21 mouse cellular contexts compared by ENCODE assay signal in genomic region chr11:63670477-63670876, GRCm38 (mm10).
DNase-seq lines count a peak whose midpoint lies in the region; ATAC-seq and TF ChIP-seq lines count a peak whose summit lies in the region.
"Had no signal": no experiment of that assay in that cellular context is flagged by ENCODE, and none has a peak within 500 bp of the region (broad histone marks: within the 10 kb centered on the region; RNA-seq: fewer than 3 reads in every experiment).

No protein-coding gene starts in this region.

- H3K27me3 ChIP-seq in limb, embryonic 14.5 days (ENCODE audit: control insufficient read depth, insufficient read depth, low read length): no peaks in the 10 kb centered on the region
- peaks cover under 1% of the 10 kb centered on the region; the same call in 1 of the 2 replicates for H3K27me3 ChIP-seq in limb, embryonic 10.5 days (ENCODE audit: low read depth, poor library complexity, severe bottlenecking)
- no peaks in the 10 kb centered on the region for H3K27me3 ChIP-seq in embryonic facial prominence, embryonic 14.5 days (replicated peaks; ENCODE audit: control insufficient read depth, insufficient read depth, low read length)
- H3K27me3 ChIP-seq: embryonic facial prominence, embryonic 15.5 days; forebrain, embryonic 13.5 days; forebrain, embryonic 15.5 days had no signal

- H3K9ac ChIP-seq in limb, embryonic 14.5 days (ENCODE audit: low read depth, low read length, severe bottlenecking): no peak overlapping the region
- H3K9ac ChIP-seq in embryonic facial prominence, embryonic 14.5 days (ENCODE audit: low read depth, low read length): no peak overlapping the region
- H3K9ac ChIP-seq: embryonic facial prominence, embryonic 12.5 days; embryonic facial prominence, embryonic 15.5 days; forebrain, embryonic 13.5 days; forebrain, embryonic 15.5 days; forebrain, postnatal 0 days had no signal

- peaks cover 4% of the 10 kb centered on the region for H3K4me1 ChIP-seq in limb, embryonic 14.5 days (ENCODE audit: control insufficient read depth, insufficient read depth, low read length)
- peaks cover 33% of the 10 kb centered on the region for H3K4me1 ChIP-seq in limb, embryonic 10.5 days
- H3K4me1 ChIP-seq in embryonic facial prominence, embryonic 14.5 days (ENCODE audit: control insufficient read depth, insufficient read depth, low read length): no peaks in the 10 kb centered on the region
- H3K4me1 ChIP-seq: forebrain, embryonic 13.5 days; forebrain, embryonic 15.5 days had no signal

- H3K4me2 ChIP-seq in limb, embryonic 14.5 days (replicated peaks; ENCODE audit: low read depth, low read length, severe bottlenecking): no peak overlapping the region
- no peak overlapping the region for H3K4me2 ChIP-seq in embryonic facial prominence, embryonic 14.5 days (ENCODE audit: low read depth, low read length)
- H3K4me2 ChIP-seq: embryonic facial prominence, embryonic 12.5 days; embryonic facial prominence, embryonic 15.5 days; forebrain, embryonic 13.5 days; forebrain, embryonic 15.5 days had no signal

- no peak for ATAC-seq in limb, embryonic 14.5 days (ENCODE audit: low FRiP score, low read depth)
- ATAC-seq in embryonic facial prominence, embryonic 14.5 days (ENCODE audit: low read depth): no peak
- ATAC-seq: activated CD4-positive, CD25-positive, alpha-beta regulatory T cell, adult 4 months; forebrain, embryonic 13.5 days; forebrain, embryonic 15.5 days; forebrain, postnatal 0 days; Patski had no signal

- no peak overlapping the region for H3K27ac ChIP-seq in limb, embryonic 14.5 days (replicated peaks; ENCODE audit: low read depth, low read length)
- H3K27ac ChIP-seq in limb, embryonic 10.5 days: no peak overlapping the region
- no peak overlapping the region for H3K27ac ChIP-seq in embryonic facial prominence, embryonic 14.5 days (replicated peaks; ENCODE audit: low read depth, low read length)
- H3K27ac ChIP-seq: embryonic facial prominence, embryonic 12.5 days; embryonic facial prominence, embryonic 15.5 days; forebrain, embryonic 13.5 days; forebrain, embryonic 15.5 days had no signal

- no peak for TF ChIP-seq POLR2A in limb, embryonic 14.5 days (IDR thresholded peaks at IDR 0.05; ENCODE audit: borderline replicate concordance, extremely low read depth, insufficient read depth, insufficient read length)

- no peaks in the 10 kb centered on the region for H3K9me3 ChIP-seq in limb, embryonic 14.5 days (ENCODE audit: control insufficient read depth, low read length)
- no peaks in the 10 kb centered on the region for H3K9me3 ChIP-seq in limb, embryonic 10.5 days (replicated peaks)
- H3K9me3 ChIP-seq in embryonic facial prominence, embryonic 14.5 days (ENCODE audit: control insufficient read depth, low read length): no peaks in the 10 kb centered on the region
- H3K9me3 ChIP-seq: embryonic facial prominence, embryonic 12.5 days; embryonic facial prominence, embryonic 15.5 days; forebrain, embryonic 13.5 days; forebrain, embryonic 15.5 days had no signal

- WGBS in limb, embryonic 14.5 days: 13% methylated on average over 4 of the region's 4 CpGs
- 36% methylated on average over 4 of the region's 4 CpGs for WGBS in limb, embryonic 10.5 days
- WGBS in embryonic facial prominence, embryonic 14.5 days: 26% methylated on average over 4 of the region's 4 CpGs

- H3K36me3 ChIP-seq in limb, embryonic 14.5 days (ENCODE audit: control insufficient read depth, insufficient read depth, low read length): no peaks in the 10 kb centered on the region
- no peaks in the 10 kb centered on the region for H3K36me3 ChIP-seq in limb, embryonic 10.5 days
- no peaks in the 10 kb centered on the region for H3K36me3 ChIP-seq in embryonic facial prominence, embryonic 14.5 days (ENCODE audit: control insufficient read depth, insufficient read depth, low read length)
- H3K36me3 ChIP-seq: embryonic facial prominence, embryonic 12.5 days; embryonic facial prominence, embryonic 15.5 days; forebrain, embryonic 15.5 days had no signal

- no peak overlapping the region for H3K4me3 ChIP-seq in limb, embryonic 14.5 days (replicated peaks; ENCODE audit: low read length)
- H3K4me3 ChIP-seq in limb, embryonic 10.5 days: no peak overlapping the region
- H3K4me3 ChIP-seq in embryonic facial prominence, embryonic 14.5 days (ENCODE audit: low read depth, low read length): no peak overlapping the region
- H3K4me3 ChIP-seq: embryonic facial prominence, embryonic 12.5 days; embryonic facial prominence, embryonic 15.5 days; erythroblast, embryonic 14.5 days; forebrain, embryonic 13.5 days; forebrain, embryonic 15.5 days had no signal

- DNase-seq in limb, embryonic 14.5 days (ENCODE audit: low spot score): peak; percentile 60
- DNase-seq in limb, embryonic 10.5 days (ENCODE audit: low spot score): no peak
- DNase-seq in Muller cell, postnatal 12 days (ENCODE audit: inconsistent ontology term): peak; percentile 13
- peak; percentile 70 for DNase-seq in embryonic facial prominence, embryonic 14.5 days (ENCODE audit: low spot score)
- no peak for DNase-seq in cerebellum, postnatal 25 days
- DNase-seq in liver: no peak
- DNase-seq: adrenal gland, adult 8-10 months; adrenal gland, postnatal 14 days; adrenal gland, postnatal 36 days; cerebellum, adult 11-12 months; cerebellum, adult 8-10 months; cerebellum, adult 9-11 months; cerebellum, postnatal 14 days; forebrain, postnatal 0 days had no signal

Comparison
In these comparisons a context has a peak if more than half of its experiments do, and no peak if none do; other contexts are left out.
1. DNase-seq: peak in limb, embryonic 14.5 days (single experiment), Muller cell, postnatal 12 days (single experiment) and embryonic facial prominence, embryonic 14.5 days (single experiment); none in limb, embryonic 10.5 days (single experiment), cerebellum, postnatal 25 days (0 of 2) and liver (single experiment).